Comparison of ENCODE assay signal across 9 mouse cellular contexts in genomic region chr17:66233451-66233951, GRCm38 (mm10).
DNase-seq lines count a peak whose midpoint lies in the region; ATAC-seq and TF ChIP-seq lines count a peak whose summit lies in the region.
"Had no signal": no experiment of that assay in that cellular context is flagged by ENCODE, and none has a peak within 500 bp of the region (broad histone marks: within the 10 kb centered on the region; RNA-seq: fewer than 3 reads in every experiment).

No protein-coding gene starts in this region.

- ATAC-seq in lung, embryonic 15.5 days (ENCODE audit: borderline replicate concordance, extremely low read depth, low FRiP score, low TSS enrichment): no peak

- peak overlapping the region; percentile 33 for H3K4me2 ChIP-seq in lung, embryonic 15.5 days
- H3K4me2 ChIP-seq: embryonic facial prominence, embryonic 12.5 days; liver, embryonic 15.5 days had no signal

- H3K9me3 ChIP-seq in lung, embryonic 15.5 days: no peaks in the 10 kb centered on the region
- H3K9me3 ChIP-seq: embryonic facial prominence, embryonic 12.5 days; liver, embryonic 15.5 days had no signal

- H3K9ac ChIP-seq in lung, embryonic 15.5 days: no peak overlapping the region
- H3K9ac ChIP-seq: embryonic facial prominence, embryonic 12.5 days; liver, embryonic 15.5 days had no signal

- WGBS in lung, embryonic 15.5 days: 31% methylated on average over 12 of the region's 12 CpGs

- no peaks in the 10 kb centered on the region for H3K36me3 ChIP-seq in lung, embryonic 15.5 days
- H3K36me3 ChIP-seq: embryonic facial prominence, embryonic 12.5 days; liver, embryonic 15.5 days had no signal

- DNase-seq in lung, postnatal 14 days: no peak
- DNase-seq in brain, embryonic 14.5 days (ENCODE audit: low read depth): peak; percentile 81
- peak; percentile 15 for DNase-seq in heart, adult 8-10 months (ENCODE audit: low spot score)
- DNase-seq in left cerebral cortex, adult 8-10 months (ENCODE audit: low spot score in 2 of 2): peak; percentile 31 to 32
- DNase-seq in embryo, embryonic 10 days (ENCODE audit: low spot score): no peak
- DNase-seq in gastrocnemius, postnatal 4 days (ENCODE audit: low spot score in 2 of 2): no peak

- 0 out of 2 replicates have a peak, but pooled peaks cover 3% of the 10 kb centered on the region for H3K4me1 ChIP-seq in lung, embryonic 15.5 days
- H3K4me1 ChIP-seq: liver, embryonic 15.5 days had no signal

- no peaks in the 10 kb centered on the region; the same call in 1 of the 2 replicates for H3K27me3 ChIP-seq in lung, embryonic 15.5 days

- no peak overlapping the region for H3K27ac ChIP-seq in lung, embryonic 15.5 days
- H3K27ac ChIP-seq: embryonic facial prominence, embryonic 12.5 days; liver, embryonic 15.5 days had no signal

- 0 out of 2 replicates have a peak, but pooled peaks have one; percentile 14 for TF ChIP-seq CTCF in brain, embryonic 14.5 days (IDR thresholded peaks at IDR 0.05; ENCODE audit: borderline replicate concordance, extremely low read depth, insufficient read depth, insufficient read length)

- TF ChIP-seq POLR2A in brain, embryonic 14.5 days (IDR thresholded peaks at IDR 0.05; ENCODE audit: borderline replicate concordance, extremely low read depth, insufficient read depth, insufficient read length, poor library complexity, severe bottlenecking): no peak

- H3K4me3 ChIP-seq in lung, embryonic 15.5 days: no peak overlapping the region
- H3K4me3 ChIP-seq: embryonic facial prominence, embryonic 12.5 days; liver, embryonic 15.5 days had no signal

Comparison
In these comparisons a context has a peak if more than half of its experiments do, and no peak if none do; other contexts are left out.
1. DNase-seq: peak in brain, embryonic 14.5 days (single experiment), heart, adult 8-10 months (single experiment) and left cerebral cortex, adult 8-10 months (2 of 2); none in lung, postnatal 14 days (single experiment), embryo, embryonic 10 days (single experiment) and gastrocnemius, postnatal 4 days (0 of 2).